ENCODE assay signal across 18 mouse cellular contexts in the genomic region with DNA sequence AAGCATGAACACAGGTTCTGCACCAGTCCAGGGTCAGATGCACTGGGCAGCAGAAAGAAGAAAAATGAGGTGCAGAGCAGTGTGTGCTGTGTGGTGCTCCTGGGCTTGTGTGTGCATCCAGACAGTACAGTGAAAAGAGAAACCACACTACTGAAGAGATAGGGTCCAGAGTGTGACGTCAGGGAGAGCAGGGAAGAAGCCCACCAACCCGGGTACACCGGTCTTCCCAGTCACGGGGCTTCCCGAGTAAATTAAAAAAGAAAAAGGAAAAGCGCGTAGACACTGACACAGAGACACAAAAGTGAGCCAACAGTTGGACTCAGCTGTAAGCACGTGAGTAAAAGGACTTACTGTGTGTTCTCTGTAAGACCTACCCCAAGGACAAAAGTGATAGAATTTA.
DNase-seq lines count a peak whose midpoint lies in the region; ATAC-seq lines count a peak whose summit lies in the region.
"Had no signal": no experiment of that assay in that cellular context is flagged by ENCODE, and none has a peak within 500 bp of the region (broad histone marks: within the 10 kb centered on the region; RNA-seq: fewer than 3 reads in every experiment).

No protein-coding gene starts in this region.

- peak; percentile 78 for DNase-seq in heart, adult 11 months
- DNase-seq in midbrain, embryonic 11.5 days (ENCODE audit: low spot score, missing footprints): peak; percentile 54
- no peak for DNase-seq in urinary bladder, postnatal 36 days (ENCODE audit: low spot score in 2 of 2)
- DNase-seq: adrenal gland, adult 2 months; adrenal gland, postnatal 10 days; adrenal gland, postnatal 25 days; cerebellum, adult 11-12 months; cerebellum, adult 2 months; cerebellum, adult 9-10 months; cerebellum, postnatal 10 days; cerebellum, postnatal 25 days; forebrain, postnatal 0 days had no signal

- 0 out of 2 replicates have a peak, but pooled peaks cover 2% of the 10 kb centered on the region for H3K9me3 ChIP-seq in heart, embryonic 11.5 days (replicated peaks; ENCODE audit: control insufficient read depth, low read length)
- H3K9me3 ChIP-seq in midbrain, embryonic 11.5 days (ENCODE audit: control insufficient read depth, low read length): no peaks in the 10 kb centered on the region
- H3K9me3 ChIP-seq in midbrain, embryonic 16.5 days (replicated peaks; ENCODE audit: control insufficient read depth, low read length, poor library complexity, severe bottlenecking): no peaks in the 10 kb centered on the region
- H3K9me3 ChIP-seq: embryonic facial prominence, embryonic 12.5 days; forebrain, embryonic 13.5 days had no signal

- H3K27ac ChIP-seq in heart, embryonic 11.5 days (ENCODE audit: low read depth, low read length): no peak overlapping the region
- no peak overlapping the region for H3K27ac ChIP-seq in midbrain, embryonic 11.5 days (ENCODE audit: low read depth, low read length)
- H3K27ac ChIP-seq in midbrain, embryonic 16.5 days (ENCODE audit: low read length): no peak overlapping the region
- H3K27ac ChIP-seq in brown adipose tissue, adult 24 weeks (replicated peaks; ENCODE audit: low read depth, low read length): peak overlapping the region; percentile 12
- H3K27ac ChIP-seq: embryonic facial prominence, embryonic 10.5 days; embryonic facial prominence, embryonic 12.5 days; forebrain, embryonic 13.5 days had no signal

- no peak for ATAC-seq in heart, embryonic 11.5 days (replicated peaks; ENCODE audit: insufficient number of reproducible peaks, low FRiP score, low TSS enrichment)
- no peak for ATAC-seq in midbrain, embryonic 11.5 days (ENCODE audit: low FRiP score)
- ATAC-seq in midbrain, embryonic 16.5 days: no peak
- ATAC-seq: forebrain, embryonic 13.5 days; forebrain, postnatal 0 days had no signal

- H3K9ac ChIP-seq in heart, embryonic 11.5 days (ENCODE audit: low read depth, low read length): no peak overlapping the region
- no peak overlapping the region for H3K9ac ChIP-seq in midbrain, embryonic 11.5 days (ENCODE audit: low read length)
- H3K9ac ChIP-seq in midbrain, embryonic 16.5 days (ENCODE audit: low read depth, low read length): no peak overlapping the region
- H3K9ac ChIP-seq: embryonic facial prominence, embryonic 12.5 days; forebrain, embryonic 13.5 days; forebrain, postnatal 0 days had no signal

- H3K4me1 ChIP-seq in heart, embryonic 11.5 days (ENCODE audit: control insufficient read depth, insufficient read depth, low read length): peaks cover 12% of the 10 kb centered on the region
- H3K4me1 ChIP-seq in midbrain, embryonic 11.5 days (ENCODE audit: control insufficient read depth, insufficient read depth, low read length): peaks cover 3% of the 10 kb centered on the region; the same call in 1 of the 2 replicates
- no peaks in the 10 kb centered on the region; the same call in 1 of the 2 replicates for H3K4me1 ChIP-seq in midbrain, embryonic 16.5 days (ENCODE audit: control insufficient read depth, insufficient read depth, low read length)
- peaks cover 8% of the 10 kb centered on the region; the same call in 1 of the 2 replicates for H3K4me1 ChIP-seq in brown adipose tissue, adult 24 weeks (ENCODE audit: control insufficient read depth, insufficient read depth, insufficient read length, low read length)
- H3K4me1 ChIP-seq: embryonic facial prominence, embryonic 10.5 days; embryonic facial prominence, embryonic 12.5 days had no signal

- H3K36me3 ChIP-seq in heart, embryonic 11.5 days (ENCODE audit: control insufficient read depth, insufficient read depth, low read length): no peaks in the 10 kb centered on the region
- H3K36me3 ChIP-seq in midbrain, embryonic 11.5 days (ENCODE audit: control insufficient read depth, insufficient read depth, low read length): no peaks in the 10 kb centered on the region
- no peaks in the 10 kb centered on the region for H3K36me3 ChIP-seq in midbrain, embryonic 16.5 days (ENCODE audit: control insufficient read depth, insufficient read depth, low read length)
- H3K36me3 ChIP-seq: embryonic facial prominence, embryonic 12.5 days had no signal

- H3K27me3 ChIP-seq in heart, embryonic 11.5 days (ENCODE audit: control insufficient read depth, insufficient read depth, low read length): no peaks in the 10 kb centered on the region
- H3K27me3 ChIP-seq in midbrain, embryonic 11.5 days (ENCODE audit: control insufficient read depth, insufficient read depth, low read length): no peaks in the 10 kb centered on the region
- no peaks in the 10 kb centered on the region for H3K27me3 ChIP-seq in midbrain, embryonic 16.5 days (ENCODE audit: control insufficient read depth, insufficient read depth, low read depth, low read length)
- H3K27me3 ChIP-seq: embryonic facial prominence, embryonic 12.5 days; forebrain, embryonic 13.5 days had no signal

- WGBS in heart, embryonic 11.5 days (ENCODE audit: insufficient replicate concordance): 92% methylated on average over 8 of the region's 8 CpGs
- 95% methylated on average over 8 of the region's 8 CpGs for WGBS in midbrain, embryonic 11.5 days
- 93% methylated on average over 8 of the region's 8 CpGs for WGBS in midbrain, embryonic 16.5 days

- H3K4me2 ChIP-seq in heart, embryonic 11.5 days: no peak overlapping the region
- no peak overlapping the region for H3K4me2 ChIP-seq in midbrain, embryonic 11.5 days
- H3K4me2 ChIP-seq in midbrain, embryonic 16.5 days (ENCODE audit: low read length): no peak overlapping the region
- H3K4me2 ChIP-seq: embryonic facial prominence, embryonic 12.5 days; forebrain, embryonic 13.5 days had no signal

- no peak overlapping the region for H3K4me3 ChIP-seq in heart, embryonic 11.5 days (ENCODE audit: low read depth, low read length)
- no peak overlapping the region for H3K4me3 ChIP-seq in midbrain, embryonic 11.5 days (ENCODE audit: low read depth, low read length)
- H3K4me3 ChIP-seq in midbrain, embryonic 16.5 days (ENCODE audit: low read depth, low read length): no peak overlapping the region
- no peak overlapping the region for H3K4me3 ChIP-seq in brown adipose tissue, adult 24 weeks (ENCODE audit: insufficient read depth, low read depth, low read length)
- H3K4me3 ChIP-seq: embryonic facial prominence, embryonic 10.5 days; embryonic facial prominence, embryonic 12.5 days; forebrain, embryonic 13.5 days had no signal

Comparison
In these comparisons a context has a peak if more than half of its experiments do, and no peak if none do; other contexts are left out.
1. DNase-seq: peak in heart, adult 11 months (single experiment) and midbrain, embryonic 11.5 days (single experiment); none in urinary bladder, postnatal 36 days (0 of 2).